Mouse (Mus musculus): Measurements from ENCODE around the gene Pom121l2.

The Pom121l2 gene

DNA sequence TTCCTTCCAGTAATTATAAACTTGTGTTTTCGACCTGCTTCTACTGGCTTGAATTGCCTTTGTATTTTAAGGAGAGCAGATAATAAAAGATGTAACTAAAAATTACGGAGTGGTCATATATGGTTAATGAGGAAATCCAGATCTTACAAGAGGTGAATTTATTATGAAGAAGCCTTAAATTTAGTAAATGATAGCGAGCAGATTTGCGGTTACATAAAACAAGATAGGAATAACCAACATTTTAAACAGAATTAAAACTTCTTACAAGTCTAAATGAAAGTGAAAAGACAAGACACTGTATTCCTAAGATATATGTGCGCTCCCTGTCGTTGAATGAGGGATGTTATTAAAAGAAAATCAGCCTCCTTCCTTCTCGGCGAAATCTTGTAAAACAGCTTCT lies 13.9 kb downstream of the Pom121l2 start:
- DNase-seq, result no peak

- DNase-seq, result no peak
Observed at GRCm38 (mm10) chr13:21995331-21995914, 14.4 kb downstream of the Pom121l2 start.

GRCm38 (mm10) chr13:21996101-21996839 lies 15.3 kb downstream of the Pom121l2 start:
- no peak for DNase-seq

DNA sequence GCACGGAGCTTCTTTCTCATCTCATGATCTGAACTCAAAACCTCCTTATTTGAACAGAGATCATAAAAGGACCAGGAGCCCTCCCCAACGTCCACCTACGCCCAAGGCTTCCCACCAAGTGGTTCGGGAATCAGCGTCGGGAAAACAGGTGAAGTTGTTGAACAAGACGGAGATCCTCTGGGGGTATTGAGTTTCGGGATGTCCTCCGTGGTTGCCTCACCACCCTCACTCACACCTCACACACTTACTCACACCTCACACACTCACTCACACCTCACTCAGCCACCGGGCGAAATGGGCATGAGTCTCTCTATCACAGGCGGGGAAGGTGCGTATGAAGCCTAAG lies 15.8 kb downstream of the Pom121l2 start:
- DNase-seq, result no peak

GRCm38 (mm10) chr13:21997201-21997820 lies 16.3 kb downstream of the Pom121l2 start:
- no peak for DNase-seq

DNA sequence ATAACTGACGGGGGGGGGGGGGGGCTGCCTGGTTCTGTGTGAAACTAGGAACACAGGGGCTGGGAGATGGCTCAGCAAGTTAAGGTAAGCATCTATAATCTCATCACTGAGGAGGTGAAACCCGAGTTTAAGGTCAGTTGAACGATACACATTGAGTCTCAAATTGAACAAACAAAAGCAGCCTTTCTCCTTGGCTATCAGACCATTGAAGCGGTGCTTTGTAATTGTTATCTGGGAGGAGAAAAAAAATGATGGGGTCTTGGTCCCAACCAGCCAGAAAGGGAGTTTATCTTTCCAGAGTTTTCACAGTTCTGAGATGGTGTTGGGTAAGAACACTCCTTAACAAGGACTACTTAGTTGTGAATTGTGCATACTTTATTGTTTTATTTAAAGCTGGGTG lies 16.8 kb downstream of the Pom121l2 start:
- no peak for DNase-seq

DNA sequence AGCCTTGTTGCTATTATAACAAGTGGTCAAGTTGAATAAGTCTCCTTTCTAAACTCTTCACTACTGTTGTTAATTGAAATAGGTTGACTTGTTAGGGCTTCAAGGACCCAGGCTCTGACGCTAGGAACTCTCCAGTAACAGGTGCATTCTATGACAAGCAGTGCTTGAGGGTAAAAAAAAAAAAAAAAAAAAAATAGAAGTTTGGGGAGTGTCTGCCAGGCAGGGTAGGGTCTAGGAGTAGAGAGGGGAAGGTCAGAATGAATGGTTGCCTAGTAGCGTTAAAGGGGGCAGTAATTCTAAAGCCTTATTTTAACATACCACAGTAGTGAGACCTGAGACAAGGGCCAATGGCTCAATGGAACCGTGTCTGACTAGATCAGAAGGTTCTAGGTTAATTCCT lies 17.4 kb downstream of the Pom121l2 start:
- DNase-seq, result no peak

DNA sequence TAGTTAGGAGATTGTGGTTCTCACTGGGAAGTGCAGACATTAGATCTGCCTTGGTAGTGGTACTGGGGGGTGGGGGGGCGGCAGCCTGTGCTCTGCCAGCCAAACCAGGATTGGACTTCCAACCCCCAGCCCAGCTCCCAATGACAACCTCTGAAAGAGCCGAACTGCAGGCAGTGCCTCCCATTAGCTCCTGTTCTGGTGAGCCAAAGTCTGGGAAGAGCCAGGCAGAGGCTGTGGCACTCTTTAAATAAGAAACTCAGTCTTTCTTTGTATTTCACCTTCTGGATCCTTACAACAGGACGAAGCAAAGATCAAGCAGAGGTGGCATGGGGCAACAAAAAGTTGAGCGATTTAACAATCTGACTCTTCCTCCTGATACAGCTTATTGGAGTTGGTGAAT lies 18.2 kb downstream of the Pom121l2 start:
- DNase-seq, result no peak

- DNase-seq, result no peak
Observed at GRCm38 (mm10) chr13:22001346-22001745, 20.4 kb downstream of the Pom121l2 start.

DNA sequence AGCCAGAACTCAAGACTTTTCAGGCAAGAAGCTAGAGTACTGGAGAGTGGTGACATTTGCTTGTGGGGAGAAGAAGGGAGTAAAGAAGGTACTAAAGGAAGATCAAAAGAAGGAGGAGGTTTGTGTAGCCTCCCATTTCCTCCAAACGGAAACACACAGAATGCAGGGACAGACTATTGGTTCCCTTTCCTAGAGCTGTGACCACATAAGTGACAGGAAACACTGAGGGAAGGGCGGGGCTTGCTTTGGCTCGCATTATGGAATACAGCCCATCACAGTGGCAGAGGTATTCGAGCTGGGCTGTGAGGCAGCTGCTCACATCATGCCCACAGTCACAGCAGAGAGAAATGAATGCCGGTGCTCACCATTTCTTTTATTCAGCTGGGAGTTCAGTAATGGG lies 20.8 kb downstream of the Pom121l2 start:
- DNase-seq, result no peak

DNA sequence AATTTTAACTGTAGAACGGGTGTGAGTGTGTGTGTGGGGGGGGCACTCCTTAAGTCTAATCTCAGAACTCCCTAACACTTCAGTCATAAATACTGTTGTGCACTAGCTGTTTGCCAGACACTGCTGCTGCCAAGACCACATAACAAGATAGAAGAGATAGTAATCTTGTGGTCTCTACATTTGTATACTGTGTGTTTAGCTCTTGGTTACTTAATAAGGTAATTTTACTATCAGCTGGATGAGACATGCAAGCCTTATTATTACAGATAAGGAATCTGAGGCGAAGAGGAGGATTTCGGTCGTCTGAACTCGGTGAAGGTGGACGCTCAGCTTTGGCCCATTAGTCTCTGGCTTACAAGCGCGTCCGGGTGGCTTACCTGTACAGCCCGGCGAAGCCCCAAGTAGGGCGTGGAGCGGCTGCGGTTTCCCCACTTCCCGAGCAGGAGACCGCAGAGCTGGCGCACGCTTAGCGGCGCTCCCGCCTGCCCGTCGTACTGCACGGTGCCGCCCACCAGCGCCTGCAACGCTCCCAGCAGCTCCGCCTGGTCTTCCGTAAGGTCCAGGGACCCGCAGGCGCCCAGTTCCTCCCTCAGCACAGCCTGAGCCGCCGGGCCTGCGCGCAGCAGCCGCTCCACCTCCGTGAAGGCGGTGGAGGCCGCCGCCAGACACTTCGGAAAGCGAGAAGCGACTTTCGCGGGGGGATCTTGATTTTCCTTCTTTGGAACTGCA lies 24.8 kb downstream of the Pom121l2 start:
- DNase-seq, result peak; percentile 32 to 59

DNA sequence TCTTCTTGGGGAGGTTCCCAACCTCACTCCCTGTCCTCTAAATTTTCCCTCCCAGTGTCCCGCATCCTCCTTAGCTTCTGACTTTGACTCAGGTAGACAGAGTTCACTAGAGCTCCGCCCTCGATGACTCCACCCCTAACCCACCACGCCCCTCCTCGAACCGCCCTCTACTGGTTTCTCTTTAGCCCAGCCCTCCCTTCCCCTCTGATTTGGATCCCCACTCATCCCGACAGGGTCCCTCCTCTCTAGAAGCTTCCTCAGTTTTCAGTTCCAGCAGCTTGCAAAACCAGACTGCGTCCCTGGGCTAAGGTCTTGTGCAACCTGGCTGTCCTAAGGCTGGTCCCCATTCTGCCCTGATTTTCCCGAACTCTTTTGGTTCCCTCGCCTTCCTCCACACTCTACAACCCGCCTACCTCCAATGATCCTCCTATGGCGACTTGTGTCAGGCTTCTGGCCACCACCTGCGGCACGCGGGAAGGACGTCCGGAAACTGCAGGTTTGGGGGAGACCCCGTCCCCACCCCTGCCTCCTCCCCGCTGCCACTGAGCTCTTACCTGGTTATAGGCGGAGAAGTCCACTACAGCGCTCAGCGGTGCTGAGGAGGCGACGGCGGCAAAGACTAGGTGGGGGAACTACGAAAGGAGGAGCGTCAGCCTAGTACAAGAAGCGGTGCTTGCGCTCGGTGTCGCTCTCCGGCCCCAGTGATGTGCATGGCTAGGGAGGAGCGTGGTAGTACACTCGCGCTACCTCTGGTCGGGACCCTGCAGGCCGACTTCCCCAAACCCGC lies 25.5 kb downstream of the Pom121l2 start:
- DNase-seq, result peak; percentile 56 to 61

- DNase-seq, result no peak
Observed at GRCm38 (mm10) chr13:22007121-22007510, 26.1 kb downstream of the Pom121l2 start.

DNA sequence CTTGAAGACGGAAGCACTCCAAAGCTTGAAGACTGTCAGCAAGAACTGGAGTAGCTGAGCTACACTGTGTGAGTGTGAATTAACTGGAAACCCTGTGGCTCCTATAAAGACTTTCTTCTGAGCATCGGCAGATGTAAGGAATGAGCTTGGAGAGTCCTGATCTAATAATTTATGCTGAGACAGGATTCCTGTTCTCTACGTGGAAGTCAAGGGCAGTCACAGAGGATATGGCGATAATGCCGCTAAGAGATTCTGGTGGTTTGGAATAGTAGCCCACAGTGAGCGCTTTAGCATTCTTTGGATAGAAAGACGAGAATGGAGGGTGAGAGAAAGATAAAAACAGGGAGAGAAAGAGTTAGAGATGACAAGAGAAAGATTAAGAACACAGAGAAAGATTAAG lies 26.9 kb downstream of the Pom121l2 start:
- DNase-seq, result no peak

- no peak for DNase-seq
Observed at GRCm38 (mm10) chr13:22008707-22009106, 27.7 kb downstream of the Pom121l2 start.

GRCm38 (mm10) chr13:22009642-22010041 lies 28.6 kb downstream of the Pom121l2 start, which contains the start of gene Prss16:
TSS of gene Prss16 (minus strand) at chr13:22009742.
- no peak for DNase-seq

DNA sequence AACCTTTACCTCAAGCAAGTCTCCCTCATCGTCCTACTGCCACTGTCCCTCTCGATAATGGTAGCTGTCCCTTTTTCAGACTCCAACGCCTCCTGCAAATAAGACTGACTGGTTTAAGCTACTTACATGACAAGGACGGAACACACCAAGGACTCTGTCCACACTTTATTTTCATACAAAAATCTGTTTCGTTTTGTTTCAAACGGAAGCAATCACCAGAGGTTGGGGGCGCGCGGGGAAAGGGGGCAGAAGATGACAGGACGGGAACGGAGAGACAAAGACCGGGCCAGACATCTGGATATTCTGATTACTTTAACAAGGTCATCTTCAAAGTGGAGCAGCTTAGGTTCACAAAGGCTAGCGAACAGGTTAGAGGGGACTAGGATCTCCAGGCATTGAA lies 32.7 kb downstream of the Pom121l2 start:
- no peak for DNase-seq

- no peak for DNase-seq
Observed at GRCm38 (mm10) chr13:22014411-22014845, 33.4 kb downstream of the Pom121l2 start.

- peak; percentile 59 to 76 for DNase-seq
Observed at GRCm38 (mm10) chr13:22015479-22016450, 34.8 kb downstream of the Pom121l2 start.

GRCm38 (mm10) chr13:22019934-22020835 lies 39.2 kb downstream of the Pom121l2 start:
- no peak for DNase-seq
